Mouse (Mus musculus): ENCODE measurements at regions not wholly inside any gene's neighbourhood (a gene's known extent, or its start where the extent isn't known, plus 50 kb on each side); places are given as distances from the start of the nearest gene placed in this dataset.
"Not testable (repeated sequence)": the region's sequence is repeated elsewhere in the genome, so short reads cannot be mapped to it uniquely, and the experiment has no call there.

DNA sequence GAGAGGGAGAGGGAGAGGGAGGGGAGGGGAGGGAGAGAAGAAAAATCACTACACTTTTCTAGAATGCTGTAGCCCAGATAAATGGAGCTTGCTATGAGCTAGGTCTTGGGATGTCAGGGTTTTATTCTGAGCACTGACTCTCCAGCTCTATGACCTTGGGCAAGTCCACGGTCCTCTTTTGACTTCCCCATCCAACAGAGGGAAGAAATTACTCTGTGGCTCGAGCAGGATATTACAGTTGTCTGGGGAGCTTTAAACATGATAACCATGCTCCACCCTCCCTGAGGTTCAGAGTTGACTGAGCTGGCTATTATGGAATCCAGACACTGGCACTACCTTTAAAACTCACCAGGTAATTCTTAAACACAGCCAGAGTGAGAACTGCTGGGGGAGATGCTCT lies 112.6 kb upstream of the Klf4 start:
- H3K9me3 ChIP-seq, result no peaks in the 10 kb centered on the region
- no peak overlapping the region for H3K4me3 ChIP-seq
- no peak overlapping the region for H3K9ac ChIP-seq
- no peak overlapping the region; the same call in 1 of the 2 replicates for H3K4me2 ChIP-seq (replicated peaks)
- ATAC-seq (ENCODE audit: low FRiP score, low read depth), result no peak; the same call in 1 of the 2 replicates
- 38% methylated on average over 2 of the region's 2 CpGs for WGBS
- H3K27me3 ChIP-seq, result 0 out of 2 replicates have a peak, but pooled peaks cover 3% of the 10 kb centered on the region
- H3K36me3 ChIP-seq, result no peaks in the 10 kb centered on the region
- H3K27ac ChIP-seq, result peak overlapping the region; percentile 61; the same call in 1 of the 2 replicates
- H3K4me1 ChIP-seq, result peaks cover 44% of the 10 kb centered on the region

DNA sequence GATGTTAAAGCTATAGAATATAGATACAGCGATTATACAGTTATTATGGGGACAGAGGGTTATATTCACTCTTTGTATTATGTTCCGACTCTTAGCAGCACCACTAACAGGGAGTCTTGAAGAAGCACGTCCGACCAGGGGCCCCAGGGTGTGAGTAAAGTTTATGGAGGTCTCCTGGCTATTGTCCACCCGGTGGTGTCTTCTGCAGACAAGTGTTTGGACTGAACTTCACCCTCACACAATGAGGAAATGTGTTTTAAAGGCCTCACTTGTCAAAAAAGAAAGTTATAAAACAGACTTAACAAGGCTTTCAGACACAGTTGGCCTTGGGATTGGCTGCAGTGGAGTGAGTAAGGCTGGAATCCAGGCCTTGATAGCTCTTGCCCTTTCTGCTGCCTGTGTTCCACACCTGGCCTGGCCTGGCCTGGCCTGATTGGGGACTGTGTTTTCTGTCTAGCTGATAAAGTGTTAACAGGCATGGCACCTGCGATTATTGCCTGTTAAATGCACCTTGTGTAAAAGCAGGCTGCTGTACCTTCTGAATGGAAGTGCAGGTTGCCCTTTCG lies 102.8 kb upstream of the Klf4 start:
- no peak for ATAC-seq (ENCODE audit: low FRiP score, low read depth)
- H3K9me3 ChIP-seq, result no peaks in the 10 kb centered on the region
- H3K9ac ChIP-seq, result no peak overlapping the region
- H3K4me3 ChIP-seq, result no peak overlapping the region
- no peaks in the 10 kb centered on the region for H3K36me3 ChIP-seq
- 68% methylated on average over 7 of the region's 7 CpGs for WGBS
- H3K27me3 ChIP-seq, result no peaks in the 10 kb centered on the region
- H3K27ac ChIP-seq, result no peak overlapping the region
- no peak overlapping the region for H3K4me2 ChIP-seq (replicated peaks)
- 0 out of 2 replicates have a peak, but pooled peaks cover 5% of the 10 kb centered on the region for H3K4me1 ChIP-seq

GRCm38 (mm10) chr4:55631157-55631556 lies 98.9 kb upstream of the Klf4 start:
- no peak overlapping the region for H3K27ac ChIP-seq
- H3K9ac ChIP-seq, result no peak overlapping the region
- 82% methylated on average over 1 of the region's 1 CpGs for WGBS
- ATAC-seq (ENCODE audit: low FRiP score, low read depth), result no peak
- H3K4me1 ChIP-seq, result 0 out of 2 replicates have a peak, but pooled peaks cover 5% of the 10 kb centered on the region
- no peaks in the 10 kb centered on the region for H3K36me3 ChIP-seq
- no peak overlapping the region for H3K4me2 ChIP-seq (replicated peaks)
- H3K27me3 ChIP-seq, result no peaks in the 10 kb centered on the region
- H3K4me3 ChIP-seq, result no peak overlapping the region
- H3K9me3 ChIP-seq, result no peaks in the 10 kb centered on the region

DNA sequence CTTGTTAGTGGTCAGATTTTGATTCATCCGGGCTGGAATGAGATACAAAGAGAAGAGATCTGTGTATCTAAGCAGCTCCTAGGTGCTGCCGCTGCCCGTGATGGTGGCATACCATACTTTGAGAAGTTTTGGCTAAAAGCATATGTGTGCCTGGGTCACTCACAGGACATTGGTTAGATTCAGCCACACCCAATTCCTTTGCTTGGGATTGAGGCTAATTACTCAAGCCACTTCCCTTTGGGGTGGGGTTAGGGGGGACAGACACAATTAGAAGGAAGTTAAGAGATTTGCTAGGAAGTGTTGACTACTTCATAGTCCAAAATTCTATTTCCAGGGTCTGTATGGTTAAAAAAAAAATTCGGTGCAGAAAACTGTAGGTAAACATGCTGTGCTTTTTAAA lies 97.9 kb upstream of the Klf4 start:
- not testable (repeated sequence) for H3K4me3 ChIP-seq; H3K9ac ChIP-seq; H3K27ac ChIP-seq; H3K4me2 ChIP-seq (replicated peaks); ATAC-seq (ENCODE audit: low FRiP score, low read depth); H3K27me3 ChIP-seq; H3K9me3 ChIP-seq; H3K36me3 ChIP-seq; H3K4me1 ChIP-seq
- 87% methylated on average over 4 of the region's 4 CpGs for WGBS

GRCm38 (mm10) chr4:55624779-55625178 lies 92.5 kb upstream of the Klf4 start:
- no peak overlapping the region for H3K27ac ChIP-seq
- H3K4me3 ChIP-seq, result no peak overlapping the region
- 87% methylated on average over 9 of the region's 9 CpGs for WGBS
- H3K9ac ChIP-seq, result no peak overlapping the region
- no peaks in the 10 kb centered on the region for H3K36me3 ChIP-seq
- ATAC-seq (ENCODE audit: low FRiP score, low read depth), result no peak
- no peak overlapping the region for H3K4me2 ChIP-seq (replicated peaks)
- H3K9me3 ChIP-seq, result no peaks in the 10 kb centered on the region
- no peaks in the 10 kb centered on the region for H3K4me1 ChIP-seq
- no peaks in the 10 kb centered on the region for H3K27me3 ChIP-seq

DNA sequence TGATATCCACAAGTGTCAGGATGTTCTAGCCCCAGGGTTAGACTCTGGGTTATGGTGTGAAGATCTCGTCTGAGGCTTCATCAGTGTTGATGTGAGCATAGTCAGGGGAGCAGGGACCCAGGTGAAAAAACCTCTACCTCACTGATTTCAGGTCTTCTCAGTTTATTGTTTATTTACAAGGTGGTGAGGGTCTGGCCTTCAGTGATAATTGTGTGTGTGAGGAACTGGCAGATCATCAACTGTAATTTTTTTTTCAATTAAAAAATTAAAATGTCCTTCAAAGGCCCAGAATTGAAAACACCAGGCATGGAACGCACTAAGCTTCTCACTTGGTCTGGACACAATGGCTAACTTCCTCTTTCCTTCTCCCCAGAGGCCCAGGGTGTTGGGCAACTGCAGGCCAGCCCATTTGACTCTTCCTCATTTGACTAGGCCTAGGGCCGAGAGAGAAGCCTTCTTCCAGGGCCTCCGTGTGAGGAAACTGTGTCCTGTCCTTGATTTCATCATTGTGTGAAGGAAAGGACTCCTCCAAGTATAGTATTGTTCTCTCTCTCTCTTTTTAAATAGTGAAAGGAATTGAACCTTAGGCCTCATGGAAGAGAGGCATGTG lies 91.0 kb upstream of the Klf4 start:
- WGBS, result 80% methylated on average over 4 of the region's 4 CpGs

DNA sequence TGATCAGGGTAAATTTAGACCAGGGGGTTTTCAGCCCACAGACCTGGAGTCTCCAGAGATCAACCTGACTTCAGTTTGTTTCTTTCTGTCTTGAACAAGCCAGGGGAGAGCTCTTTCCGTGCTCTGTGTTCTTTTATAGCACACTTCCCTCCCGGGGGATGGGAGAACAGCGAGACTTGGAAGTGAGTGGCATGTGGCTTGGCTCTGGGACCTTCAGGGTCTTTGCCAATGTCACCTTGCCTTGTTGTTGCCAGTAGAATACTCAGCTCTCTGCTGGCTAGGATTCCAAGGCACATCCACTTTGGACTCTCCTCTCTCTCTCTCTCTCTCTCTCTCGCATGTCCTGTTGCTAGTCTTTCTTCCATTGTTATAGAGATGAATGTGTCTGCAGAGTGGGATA lies 90.4 kb upstream of the Klf4 start:
- no peak overlapping the region for H3K4me2 ChIP-seq (replicated peaks)
- H3K4me3 ChIP-seq, result no peak overlapping the region
- no peaks in the 10 kb centered on the region for H3K4me1 ChIP-seq
- WGBS, result 56% methylated on average over 4 of the region's 4 CpGs
- ATAC-seq (ENCODE audit: low FRiP score, low read depth), result no peak
- no peak overlapping the region for H3K9ac ChIP-seq
- no peak overlapping the region for H3K27ac ChIP-seq
- no peaks in the 10 kb centered on the region for H3K9me3 ChIP-seq
- H3K36me3 ChIP-seq, result no peaks in the 10 kb centered on the region
- H3K27me3 ChIP-seq, result no peaks in the 10 kb centered on the region

More for the DNA sequence above, 91.0 kb upstream of the Klf4 start:
- H3K9ac ChIP-seq, result no peak overlapping the region
- no peak overlapping the region for H3K27ac ChIP-seq
- no peak overlapping the region for H3K4me3 ChIP-seq
- H3K36me3 ChIP-seq, result no peaks in the 10 kb centered on the region
- H3K27me3 ChIP-seq, result no peaks in the 10 kb centered on the region
- no peaks in the 10 kb centered on the region for H3K9me3 ChIP-seq
- H3K4me1 ChIP-seq, result no peaks in the 10 kb centered on the region
- no peak for ATAC-seq (ENCODE audit: low FRiP score, low read depth)
- H3K4me2 ChIP-seq (replicated peaks), result no peak overlapping the region

GRCm38 (mm10) chr4:55619891-55620290 lies 87.6 kb upstream of the Klf4 start:
- H3K9me3 ChIP-seq, result no peaks in the 10 kb centered on the region
- H3K9ac ChIP-seq, result no peak overlapping the region
- H3K27ac ChIP-seq, result no peak overlapping the region
- H3K36me3 ChIP-seq, result no peaks in the 10 kb centered on the region
- 80% methylated on average over 3 of the region's 3 CpGs for WGBS
- no peak overlapping the region for H3K4me3 ChIP-seq
- H3K4me1 ChIP-seq, result no peaks in the 10 kb centered on the region
- H3K27me3 ChIP-seq, result no peaks in the 10 kb centered on the region
- no peak for ATAC-seq (ENCODE audit: low FRiP score, low read depth)
- H3K4me2 ChIP-seq (replicated peaks), result no peak overlapping the region

- H3K9ac ChIP-seq, result no peak overlapping the region
- H3K9me3 ChIP-seq, result peaks cover 3% of the 10 kb centered on the region; the same call in 1 of the 2 replicates
- no peaks in the 10 kb centered on the region for H3K27me3 ChIP-seq
- no peaks in the 10 kb centered on the region for H3K4me1 ChIP-seq
- no peak overlapping the region for H3K4me2 ChIP-seq (replicated peaks)
- WGBS, result 56% methylated on average over 6 of the region's 6 CpGs
- no peaks in the 10 kb centered on the region for H3K36me3 ChIP-seq
- no peak for ATAC-seq (ENCODE audit: low FRiP score, low read depth)
- no peak overlapping the region for H3K4me3 ChIP-seq
- no peak overlapping the region for H3K27ac ChIP-seq
Measured at GRCm38 (mm10) chr4:55615808-55616207, 83.5 kb upstream of the Klf4 start.

DNA sequence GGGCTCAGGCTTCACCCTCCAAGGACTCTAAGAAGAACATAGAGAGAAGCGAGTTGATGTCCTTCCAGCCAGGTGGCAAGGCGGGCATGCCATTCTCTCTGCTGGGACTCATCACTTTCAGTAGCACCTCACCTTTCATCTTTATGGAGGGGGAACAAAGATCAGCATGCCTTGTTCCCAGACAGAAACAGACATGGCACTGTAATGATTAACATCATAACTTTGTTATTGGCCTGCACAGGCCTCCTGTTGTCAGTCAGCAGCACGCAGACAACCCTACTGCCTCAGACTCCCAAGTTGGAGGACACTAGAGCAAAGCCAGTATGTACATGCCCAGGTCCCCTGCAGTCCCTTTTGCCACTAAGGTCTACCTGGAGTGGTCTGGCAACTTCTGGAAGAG lies 81.3 kb upstream of the Klf4 start:
- ATAC-seq (ENCODE audit: low FRiP score, low read depth), result no peak
- 77% methylated on average over 3 of the region's 3 CpGs for WGBS
- Histone ChIP-seq H3K27ac (no peak overlapping the region), H3K9ac (no peak overlapping the region), H3K27me3 (no peaks in the 10 kb centered on the region), H3K4me3 (no peak overlapping the region), H3K4me2 (replicated peaks) (no peak overlapping the region), H3K36me3 (no peaks in the 10 kb centered on the region), H3K9me3 (peaks cover 3% of the 10 kb centered on the region; the same call in 1 of the 2 replicates), H3K4me1 (no peaks in the 10 kb centered on the region)

DNA sequence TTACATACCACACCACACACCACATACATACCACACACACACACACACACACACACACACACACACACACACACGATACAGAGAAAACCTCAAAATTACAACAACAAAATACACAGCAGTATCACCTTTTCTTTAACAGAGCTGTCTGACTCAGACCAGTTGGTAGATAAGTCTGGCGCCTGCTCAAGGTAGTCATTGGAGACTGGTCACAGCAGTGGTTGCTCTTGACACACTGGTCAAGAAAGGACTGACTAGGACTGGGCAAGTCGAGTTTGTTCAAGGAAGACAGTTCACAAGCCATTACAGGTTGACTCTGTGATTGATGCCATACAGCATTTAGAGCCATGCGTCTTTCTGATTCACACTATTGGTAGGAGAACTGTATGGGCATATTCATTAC lies 78.7 kb upstream of the Klf4 start:
- ATAC-seq (ENCODE audit: low FRiP score, low read depth), result no peak
- no peaks in the 10 kb centered on the region for H3K27me3 ChIP-seq
- H3K4me3 ChIP-seq, result no peak overlapping the region
- 89% methylated on average over 4 of the region's 4 CpGs for WGBS
- no peak overlapping the region for H3K9ac ChIP-seq
- H3K36me3 ChIP-seq, result no peaks in the 10 kb centered on the region
- no peak overlapping the region for H3K4me2 ChIP-seq (replicated peaks)
- H3K9me3 ChIP-seq, result peaks cover 3% of the 10 kb centered on the region; the same call in 1 of the 2 replicates
- H3K4me1 ChIP-seq, result no peaks in the 10 kb centered on the region
- H3K27ac ChIP-seq, result no peak overlapping the region

GRCm38 (mm10) chr4:55609214-55609613 lies 76.9 kb upstream of the Klf4 start:
- ATAC-seq (ENCODE audit: low FRiP score, low read depth), result no peak
- H3K4me2 ChIP-seq (replicated peaks), result no peak overlapping the region
- H3K27ac ChIP-seq, result no peak overlapping the region
- 87% methylated on average over 5 of the region's 5 CpGs for WGBS
- H3K9ac ChIP-seq, result no peak overlapping the region
- no peaks in the 10 kb centered on the region for H3K36me3 ChIP-seq
- no peaks in the 10 kb centered on the region for H3K27me3 ChIP-seq
- no peak overlapping the region for H3K4me3 ChIP-seq
- H3K9me3 ChIP-seq, result peaks cover 3% of the 10 kb centered on the region; the same call in 1 of the 2 replicates
- no peaks in the 10 kb centered on the region for H3K4me1 ChIP-seq

DNA sequence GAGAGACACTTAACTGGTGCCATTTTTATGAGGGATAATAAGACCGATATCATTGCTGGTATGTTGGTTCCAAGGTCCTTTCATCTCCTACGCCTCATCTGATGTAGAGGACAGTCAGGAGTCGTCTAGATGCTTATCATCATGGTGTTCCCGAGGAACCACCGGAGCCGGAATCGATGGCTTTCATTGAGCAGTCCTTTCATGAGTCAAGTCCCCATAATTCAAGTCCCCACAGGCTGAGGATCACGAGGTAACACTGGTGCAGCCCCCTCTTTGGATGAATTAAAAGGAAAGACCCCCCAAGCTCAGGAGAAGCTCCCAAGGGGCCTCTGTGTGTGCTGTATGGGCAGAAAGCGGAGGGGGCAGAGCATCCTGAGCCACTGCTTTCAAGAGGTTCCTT lies 73.3 kb upstream of the Klf4 start:
- no peak for ATAC-seq (ENCODE audit: low FRiP score, low read depth)
- Histone ChIP-seq H3K27me3 (no peaks in the 10 kb centered on the region), H3K27ac (no peak overlapping the region), H3K9me3 (no peaks in the 10 kb centered on the region), H3K4me1 (no peaks in the 10 kb centered on the region), H3K36me3 (no peaks in the 10 kb centered on the region), H3K4me3 (no peak overlapping the region), H3K4me2 (replicated peaks) (no peak overlapping the region), H3K9ac (no peak overlapping the region)
- WGBS, result 69% methylated on average over 9 of the region's 9 CpGs

Measured in limb, embryonic 13.5 days (tissue).